Mouse (Mus musculus): ENCODE results near the gene Zfp667. TPM values are rescaled to one million over a fixed set of nuclear protein-coding genes. Genes with fewer than 3 reads are reported as not detected.
"Not testable (repeated sequence)": the region's sequence is repeated elsewhere in the genome, so short reads cannot be mapped to it uniquely, and the experiment has no call there.

Gene Zfp667
- total RNA-seq, 2 experiments from 2014 or later: 17.0 to 19.5 TPM

DNA sequence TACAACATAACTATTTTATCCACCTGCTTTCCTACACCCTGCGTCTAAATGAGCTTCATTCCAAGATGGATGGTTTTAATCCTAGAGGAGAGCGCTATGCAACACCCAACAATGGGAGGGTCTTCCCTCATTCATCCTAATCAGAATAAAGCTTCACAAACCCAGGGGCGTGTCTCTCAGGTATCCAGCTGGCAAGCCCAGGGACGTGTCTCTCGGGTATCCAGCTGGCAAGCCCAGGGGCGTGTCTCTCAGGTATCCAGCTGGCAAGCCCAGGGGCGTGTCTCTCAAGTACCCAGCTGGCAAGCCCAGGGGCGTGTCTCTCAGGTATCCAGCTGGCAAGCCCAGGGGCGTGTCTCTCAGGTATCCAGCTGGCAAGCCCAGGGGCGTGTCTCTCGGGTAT is 14.4 kb downstream of the Zfp667 start:
- DNase-seq (ENCODE audit: low spot score in 2 of 2): not testable (repeated sequence)

GRCm38 (mm10) chr7:6330458-6331232 is 44.3 kb downstream of the Zfp667 start:
- DNase-seq (ENCODE audit: low spot score in 2 of 2): peak; percentile 22 to 51

DNA sequence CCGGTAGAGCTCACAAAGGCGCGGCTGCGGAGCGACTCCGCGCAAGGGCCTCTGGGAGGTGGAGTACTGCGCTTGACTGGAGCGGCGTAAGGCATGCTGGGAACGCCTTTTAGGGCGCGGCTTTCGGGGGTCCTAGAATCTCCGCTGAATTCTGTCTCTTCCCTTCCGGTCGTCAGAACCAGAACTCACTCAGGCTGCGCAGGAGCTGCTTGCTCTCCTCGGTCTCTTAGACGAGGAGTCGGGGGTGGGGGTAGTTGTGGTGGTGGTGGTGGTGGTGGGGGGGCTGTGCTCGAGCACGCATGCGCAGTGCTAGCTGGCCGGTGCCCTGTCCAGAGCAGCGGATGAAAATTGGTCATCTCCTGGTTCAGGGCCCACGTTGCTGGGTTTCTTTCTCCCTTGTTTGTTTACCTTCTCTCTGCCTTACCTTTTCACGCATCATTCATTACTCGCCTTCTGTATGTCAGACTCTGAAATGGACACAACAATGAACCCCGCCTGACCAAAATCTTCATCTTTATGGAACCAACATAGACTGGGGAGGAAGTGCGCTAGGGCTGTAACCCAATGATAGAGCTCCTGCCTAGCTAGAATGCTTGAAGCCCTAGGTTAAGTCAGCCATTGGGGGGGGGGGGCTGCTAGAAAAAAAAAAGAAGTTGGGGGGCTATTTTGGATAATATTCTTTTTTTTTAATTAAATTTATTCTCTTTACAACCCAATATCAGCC is 45.0 kb downstream of the Zfp667 start, which contains the start of gene Zfp583:
Gene Zfp583 (minus strand): TSS at position 53 of the 724 bp plus-strand sequence.
- DNase-seq (ENCODE audit: low spot score in 2 of 2): peak; percentile 86 to 91

GRCm38 (mm10) chr7:6339865-6340264 is 53.5 kb downstream of the Zfp667 start:
- no peak for DNase-seq (ENCODE audit: low spot score in 2 of 2)

DNA sequence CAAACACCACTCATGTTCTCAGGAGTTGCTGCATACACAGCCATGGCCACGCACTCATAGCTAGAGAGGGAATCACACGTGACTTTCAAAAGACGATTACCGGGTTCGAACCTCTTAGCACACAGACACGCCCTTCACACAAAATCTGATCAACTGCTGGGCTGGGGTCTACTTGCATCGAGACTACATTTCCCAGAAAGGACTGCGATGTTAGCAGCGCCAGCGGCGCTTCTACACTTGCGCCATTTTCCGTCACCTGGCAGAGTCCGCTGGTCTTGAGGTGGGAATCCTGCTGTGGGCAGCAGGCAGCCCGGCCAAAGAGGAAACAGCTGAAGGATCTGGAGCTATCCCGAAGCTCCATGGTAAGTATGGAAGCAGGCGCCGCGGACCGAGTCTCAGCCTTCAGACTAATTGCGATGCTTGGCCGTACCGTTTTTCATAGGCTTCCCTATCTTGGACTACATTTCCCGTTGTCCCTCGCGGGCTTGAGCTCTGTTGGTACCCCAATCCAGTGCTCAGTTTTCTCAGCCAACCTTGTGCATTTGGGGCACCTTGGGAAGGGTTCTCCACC is 57.2 kb downstream of the Zfp667 start, which contains the start of gene Gm3854:
Gene Gm3854 (plus strand): TSS at position 259 of the 571 bp plus-strand sequence.
- DNase-seq (ENCODE audit: low spot score in 2 of 2): peak; percentile 82 to 89

DNA sequence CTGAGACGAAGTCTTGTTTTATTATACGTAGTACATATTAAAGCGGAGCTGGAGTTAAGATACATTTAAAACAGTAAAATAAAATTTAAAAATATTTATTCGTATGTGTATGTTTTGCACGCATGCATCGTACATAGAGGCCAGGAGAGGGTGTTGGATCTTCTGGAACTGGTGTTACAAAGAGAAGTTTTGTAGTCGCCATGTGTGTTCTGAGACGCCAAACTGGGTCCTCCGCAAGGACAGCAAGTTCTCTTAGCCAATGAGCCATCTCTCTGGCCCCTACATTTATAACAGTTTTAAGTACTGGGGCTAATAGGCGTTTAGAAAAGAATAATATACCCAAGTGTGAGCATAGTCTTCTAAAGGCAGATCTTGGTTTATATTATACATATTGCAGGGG is 57.7 kb downstream of the Zfp667 start:
- no peak for DNase-seq (ENCODE audit: low spot score in 2 of 2)

Other genes starting within 250 kb of the Zfp667 start
- not detected for gene Nlrp4c, start 241.4 kb upstream of the Zfp667 start, total RNA-seq (2021)
- 10 to 100 TPM; 27.5 to 28.5 TPM for gene Zfp787, start 130.6 kb upstream of the Zfp667 start, total RNA-seq (2021)
- gene Zfp444, start 114.4 kb upstream of the Zfp667 start, total RNA-seq (2021): 10 to 100 TPM; 45.8 to 61.9 TPM
- gene Galp, start 89.5 kb upstream of the Zfp667 start, total RNA-seq (2021): not detected
- not detected for gene Zscan5b, start 64.3 kb upstream of the Zfp667 start, total RNA-seq (2021)
- gene Epp13, start 33.9 kb upstream of the Zfp667 start, total RNA-seq (2021): not detected
- 10 to 100 TPM in 1 of 2 experiments, 1 to 10 TPM in 1; 9.8 to 10.1 TPM for gene Zfp583, start 44.7 kb downstream of the Zfp667 start, total RNA-seq (2021)
- gene Gm3854, start 57.2 kb downstream of the Zfp667 start, total RNA-seq (2021): 1 to 10 TPM; 6.2 to 6.3 TPM
- 1 to 10 TPM; 4.8 to 6.9 TPM for gene Zfp78, start 76.7 kb downstream of the Zfp667 start, total RNA-seq (2021)
- 1 to 10 TPM; 7.5 to 8.6 TPM for gene Zfp28, start 96.7 kb downstream of the Zfp667 start, total RNA-seq (2021)
- 10 to 100 TPM; 20.3 to 21.6 TPM for gene Smim17, start 112.1 kb downstream of the Zfp667 start, total RNA-seq (2021)
- gene Gm20715, start 123.7 kb downstream of the Zfp667 start, total RNA-seq (2021): under 1 TPM; 0.42 to 0.61 TPM
- 1 to 10 TPM; 1.5 to 1.7 TPM for gene Olfr1344, start 152.1 kb downstream of the Zfp667 start, total RNA-seq (2021)
- gene Olfr1336, start 169.6 kb downstream of the Zfp667 start, total RNA-seq (2021): under 1 TPM in 1 of 2 experiments, not detected in 1; 0.05 TPM
- not detected for gene Olfr1346, start 180.5 kb downstream of the Zfp667 start, total RNA-seq (2021)
- gene Olfr5, start 200.4 kb downstream of the Zfp667 start, total RNA-seq (2021): not detected
- gene Olfr1347, start 213.2 kb downstream of the Zfp667 start, total RNA-seq (2021): not detected
- not detected for gene Olfr1348, start 222.2 kb downstream of the Zfp667 start, total RNA-seq (2021)
- gene Olfr1349, start 236.4 kb downstream of the Zfp667 start, total RNA-seq (2021): not detected